In genomic region chr17:87265792-87266186, GRCm38 (mm10) we compare ENCODE assay signal across 8 mouse cellular contexts. TPM values are rescaled to one million over a fixed set of nuclear protein-coding genes. Genes with fewer than 3 reads are reported as not detected.
A peak's percentile ranks its signal among the peaks of the same experiment; 100 is the strongest.
DNase-seq lines count a peak whose midpoint lies in the region; ATAC-seq and TF ChIP-seq lines count a peak whose summit lies in the region.

Gene Mcfd2, minus strand, starts transcription at chr17:87265935.

- H3ac ChIP-seq in C2C12 (ENCODE audit: control insufficient read depth, insufficient read length, low read depth): peak within 1 kb of the TSS; percentile 88

- DNase-seq in brain, embryonic 14.5 days (ENCODE audit: low read depth): peak; percentile 95
- peak; percentile 98 for DNase-seq in kidney, postnatal 10 days
- DNase-seq in natural killer cell, adult 2 months (ENCODE audit: low spot score in 2 of 2): peak; percentile 91 to 94

- H3K27me3 ChIP-seq in C2C12 (ENCODE audit: control insufficient read depth, insufficient read depth, insufficient read length): no peaks in the 10 kb centered on the region
- H3K27me3 ChIP-seq in erythroblast, embryonic 14.5 days (ENCODE audit: control insufficient read depth): peaks cover 5% of the 10 kb centered on the region; the same call in 1 of the 2 replicates
- 0 out of 2 replicates have a peak, but pooled peaks cover 7% of the 10 kb centered on the region for H3K27me3 ChIP-seq in heart, embryonic 12.5 days (replicated peaks)
- peaks cover 5% of the 10 kb centered on the region; the same call in 1 of the 2 replicates for H3K27me3 ChIP-seq in liver, embryonic 12.5 days (replicated peaks)
- H3K27me3 ChIP-seq in stomach, embryonic 15.5 days (replicated peaks): no peaks in the 10 kb centered on the region

- peaks cover 45% of the 10 kb centered on the region for H3K79me2 ChIP-seq in C2C12 (ENCODE audit: control insufficient read depth, insufficient read depth)

- peak; percentile 95 for ATAC-seq in heart, embryonic 12.5 days (ENCODE audit: insufficient number of reproducible peaks, low FRiP score)
- peak; percentile 97 for ATAC-seq in liver, embryonic 12.5 days
- peak; percentile 96 for ATAC-seq in stomach, embryonic 15.5 days (ENCODE audit: insufficient read depth, low FRiP score, low read depth)

- H3K79me3 ChIP-seq in C2C12 (ENCODE audit: low read depth): peaks cover 18% of the 10 kb centered on the region

- TF ChIP-seq POLR2A in brain, embryonic 14.5 days (IDR thresholded peaks at IDR 0.05; ENCODE audit: borderline replicate concordance, extremely low read depth, insufficient read depth, insufficient read length, poor library complexity, severe bottlenecking): peak; percentile 71; the same call in 1 of the 2 replicates

- peak within 1 kb of the TSS; percentile 79 for H3K4me2 ChIP-seq in heart, embryonic 12.5 days
- H3K4me2 ChIP-seq in liver, embryonic 12.5 days: peak within 1 kb of the TSS; percentile 95
- H3K4me2 ChIP-seq in stomach, embryonic 15.5 days: peak within 1 kb of the TSS; percentile 65

- peak within 1 kb of the TSS; percentile 98 for H3K9ac ChIP-seq in heart, embryonic 12.5 days
- peak within 1 kb of the TSS; percentile 78 for H3K9ac ChIP-seq in liver, embryonic 12.5 days
- peak within 1 kb of the TSS; percentile 83 for H3K9ac ChIP-seq in stomach, embryonic 15.5 days

- peak within 1 kb of the TSS; percentile 72 for H3K4me3 ChIP-seq in C2C12 (ENCODE audit: insufficient read depth, poor library complexity, severe bottlenecking)
- peak within 1 kb of the TSS; percentile 86 for H3K4me3 ChIP-seq in erythroblast, embryonic 14.5 days (replicated peaks)
- peak within 1 kb of the TSS; percentile 96 for H3K4me3 ChIP-seq in heart, embryonic 12.5 days
- H3K4me3 ChIP-seq in liver, embryonic 12.5 days: peak within 1 kb of the TSS; percentile 67
- H3K4me3 ChIP-seq in stomach, embryonic 15.5 days (replicated peaks): peak within 1 kb of the TSS; percentile 85

- H3K36me3 ChIP-seq in C2C12 (ENCODE audit: control insufficient read depth, insufficient read depth): no peaks in the 10 kb centered on the region
- H3K36me3 ChIP-seq in erythroblast, embryonic 14.5 days (ENCODE audit: control insufficient read depth): peaks cover 3% of the 10 kb centered on the region
- H3K36me3 ChIP-seq in heart, embryonic 12.5 days: peaks cover 12% of the 10 kb centered on the region
- H3K36me3 ChIP-seq in liver, embryonic 12.5 days: peaks cover 25% of the 10 kb centered on the region
- H3K36me3 ChIP-seq in stomach, embryonic 15.5 days: 0 out of 2 replicates have a peak, but pooled peaks cover 11% of the 10 kb centered on the region

- peak within 1 kb of the TSS; percentile 59 for H3K27ac ChIP-seq in heart, embryonic 12.5 days (ENCODE audit: poor library complexity, severe bottlenecking)
- peak within 1 kb of the TSS; percentile 31; the same call in 1 of the 2 replicates for H3K27ac ChIP-seq in liver, embryonic 12.5 days
- peak within 1 kb of the TSS; percentile 78 for H3K27ac ChIP-seq in stomach, embryonic 15.5 days

- WGBS in heart, embryonic 12.5 days: 0% methylated on average over 41 of the region's 41 CpGs
- WGBS in liver, embryonic 12.5 days (ENCODE audit: insufficient replicate concordance): under 1% methylated on average over 41 of the region's 41 CpGs
- WGBS in stomach, embryonic 15.5 days: under 1% methylated on average over 41 of the region's 41 CpGs

- H3K4me1 ChIP-seq in erythroblast, embryonic 14.5 days (ENCODE audit: control insufficient read depth): peaks cover 30% of the 10 kb centered on the region
- peaks cover 20% of the 10 kb centered on the region for H3K4me1 ChIP-seq in heart, embryonic 12.5 days (replicated peaks)
- peaks cover 31% of the 10 kb centered on the region for H3K4me1 ChIP-seq in liver, embryonic 12.5 days
- H3K4me1 ChIP-seq in stomach, embryonic 15.5 days: peaks cover 15% of the 10 kb centered on the region

- H3K9me3 ChIP-seq in erythroblast, embryonic 14.5 days (ENCODE audit: control insufficient read depth, low read length): peaks cover 3% of the 10 kb centered on the region; the same call in 1 of the 2 replicates
- peaks cover 3% of the 10 kb centered on the region for H3K9me3 ChIP-seq in heart, embryonic 12.5 days (replicated peaks)
- 0 out of 2 replicates have a peak, but pooled peaks cover 4% of the 10 kb centered on the region for H3K9me3 ChIP-seq in liver, embryonic 12.5 days (replicated peaks)
- H3K9me3 ChIP-seq in stomach, embryonic 15.5 days: no peaks in the 10 kb centered on the region

- no peak for TF ChIP-seq CTCF in C2C12 (IDR thresholded peaks at IDR 0.05; ENCODE audit: control insufficient read depth, insufficient read depth, insufficient read length)
- no peak for TF ChIP-seq CTCF in brain, embryonic 14.5 days (IDR thresholded peaks at IDR 0.05; ENCODE audit: borderline replicate concordance, extremely low read depth, insufficient read depth, insufficient read length)

TF ChIP-seq in C2C12, 6 proteins besides CTCF, POLR2A, EP300 and RAD21:
- TF ChIP-seq FOSL1 (IDR thresholded peaks at IDR 0.05; ENCODE audit: insufficient read depth, low read length, poor library complexity, severe bottlenecking) (no peak), MYOD1 (IDR thresholded peaks at IDR 0.05; ENCODE audit: control insufficient read depth, insufficient read length, low read depth) (no peak), MYOG (IDR thresholded peaks at IDR 0.05; ENCODE audit: control insufficient read depth, extremely low read depth, insufficient read length) (no peak), CEBPB (IDR thresholded peaks at IDR 0.05; ENCODE audit: low read depth) (no peak), MAX (IDR thresholded peaks at IDR 0.05) (peak; percentile 83), USF1 (IDR thresholded peaks at IDR 0.05; ENCODE audit: low read depth) (peak; percentile 25)
TF ChIP-seq in C2C12: peak in this region for 2.

RNA-seq across cellular contexts. Expression of gene Mcfd2, which starts in this region (rescaled TPM):
- polyA plus RNA-seq in C2C12 (2012; fragmentation: generic; extraction: Trizol): 43.1 TPM
- polyA plus RNA-seq in brain, embryonic 14.5 days (2012; rRNA removed): 40.1 and 44.0 TPM in 2 replicates
- polyA plus RNA-seq in erythroblast, embryonic 14.5 days (2012): 0.09 and 0.13 TPM in 2 replicates
- polyA plus RNA-seq in heart, embryonic 12.5 days (2016; fragmentation: Nextera tagmentation; extraction: Ambion mirVana): 68.8 and 70.8 TPM in 2 replicates
- polyA plus RNA-seq in liver, embryonic 12.5 days (2016; fragmentation: Nextera tagmentation; extraction: Ambion mirVana): 47.5 and 51.3 TPM in 2 replicates
- 130 and 142 TPM in 2 replicates for polyA plus RNA-seq in stomach, embryonic 15.5 days (2015; fragmentation: Nextera tagmentation; extraction: Ambion mirVana)

Comparison
In these comparisons a context has a peak if more than half of its experiments do, and no peak if none do; other contexts are left out.
1. Peak in every context shown above with its lines: DNase-seq, ATAC-seq, H3K4me3 ChIP-seq and H3K27ac ChIP-seq.
2. RNA of gene Mcfd2 (polyA plus RNA-seq): 130 to 142 TPM in stomach, embryonic 15.5 days, 68.8 to 70.8 TPM in heart, embryonic 12.5 days, 47.5 to 51.3 TPM in liver, embryonic 12.5 days, 43.1 TPM in C2C12 (single experiment) and 40.1 to 44.0 TPM in brain, embryonic 14.5 days; 0.09 to 0.13 TPM in erythroblast, embryonic 14.5 days; every median in the first group is over 10 times any median in the second.